Mouse (Mus musculus): ENCODE data around the gene Ybx2.

DNA sequence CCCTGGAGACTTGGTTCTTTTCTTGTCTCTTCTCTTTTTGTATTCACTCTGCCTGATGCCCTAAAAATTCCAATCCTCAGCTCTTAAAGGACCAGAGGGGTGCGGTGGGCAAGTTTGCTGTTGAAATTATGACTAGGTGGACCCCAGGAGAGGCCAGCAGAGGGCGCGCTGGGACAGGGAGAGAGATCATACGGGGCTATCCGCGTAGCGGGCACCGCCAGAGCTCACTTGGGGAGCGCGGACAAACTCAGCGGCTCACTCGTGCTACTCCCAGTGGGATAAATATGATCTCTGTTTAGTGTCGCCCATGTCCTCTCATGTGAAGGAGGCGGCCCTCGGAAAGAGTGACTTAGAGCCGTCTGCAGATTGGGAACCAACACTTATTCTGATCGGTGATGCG, 1.4 kb upstream of the Ybx2 start:
- TF ChIP-seq CTCF (IDR thresholded peaks at IDR 0.05; ENCODE audit: borderline replicate concordance, insufficient read depth, low read length) (peak; percentile 65; the same call in 1 of the 2 replicates), POLR2A (IDR thresholded peaks at IDR 0.05; ENCODE audit: low read depth, low read length) (no peak)
